Mouse (Mus musculus) stomach, postnatal 0 days (tissue): Measurements from ENCODE around the gene Trim2. TPM values are rescaled to one million over a fixed set of nuclear protein-coding genes. Genes with fewer than 3 reads are reported as not detected.

Source experiments
- ATAC-seq: fragments of 200-750 bp; cut with Nextera tagmentation; 2 replicates; pipeline ENCODE4 v1.8.0; 2017; ENCODE audit not compliant: low FRiP score, low TSS enrichment
- DNase-seq: peaks from one replicate; pipeline ENCODE4 v3.0.0-alpha.2; 2016; ENCODE audit warnings: low spot score
- H3K27ac ChIP-seq: fragments of 300-500 bp; sonication (generic); replicated peaks from 2 replicates; pipeline ENCODE4 v1.5.1; 2014; ENCODE audit warnings: mild to moderate bottlenecking, control low read depth
- H3K27me3 ChIP-seq: fragments of 300-500 bp; sonication (generic); 2 replicates; pipeline ENCODE4 v1.6.1; 2014; ENCODE audit warnings: low read length; ENCODE audit not compliant: control insufficient read depth, insufficient read depth
- H3K36me3 ChIP-seq: fragments of 300-500 bp; sonication (generic); 2 replicates; pipeline ENCODE4 v1.6.1; 2014; ENCODE audit warnings: low read length, mixed read lengths; ENCODE audit not compliant: control insufficient read depth, insufficient read depth
- H3K4me1 ChIP-seq: fragments of 300-500 bp; sonication (generic); replicated peaks from 2 replicates; pipeline ENCODE4 v1.6.1; 2014; ENCODE audit warnings: antibody characterized with exemption; ENCODE audit not compliant: control insufficient read depth, insufficient read depth
- H3K4me2 ChIP-seq: fragments of 300-500 bp; sonication (generic); replicated peaks from 2 replicates; pipeline ENCODE4 v1.6.1; 2014; ENCODE audit warnings: low read depth, mild to moderate bottlenecking, control low read depth, moderate library complexity
- H3K4me3 ChIP-seq: fragments of 300-500 bp; sonication (generic); 2 replicates; pipeline ENCODE4 v1.5.1; 2014; ENCODE audit warnings: low read depth, low read length, control low read depth
- H3K9ac ChIP-seq: fragments of 300-500 bp; sonication (generic); 2 replicates; pipeline ENCODE4 v1.6.1; 2014; ENCODE audit warnings: mild to moderate bottlenecking, low read length, control low read depth, mixed read lengths
- H3K9me3 ChIP-seq: fragments of 300-500 bp; sonication (generic); 2 replicates; pipeline ENCODE4 v1.6.1; 2016; ENCODE audit warnings: low read length; ENCODE audit not compliant: control insufficient read depth
- CTCF ChIP-seq: IDR thresholded peaks from 2 replicates; pipeline ENCODE4 v1.5.1; 2016; ENCODE audit warnings: antibody characterized with exemption, low read depth, mild to moderate bottlenecking, moderate library complexity
- EP300 ChIP-seq: optimal IDR thresholded peaks from 2 replicates; pipeline ENCODE3; 2016; ENCODE audit warnings: antibody characterized with exemption
- WGBS: fragments of 180-500 bp; shearing (Covaris S2); extraction: QIAGEN DNeasy Blood & Tissue Kit; methylation state at CpG from one replicate; pipeline ENCODE4 v1.1.7; 2014; 5-methylcytosine and 5-hydroxymethylcytosine counted together
- polyA plus RNA-seq: library from polyadenylated mRNA; unstranded; fragments of >200 nt; fragmentation: Nextera tagmentation; extraction: Ambion mirVana; gene quantifications from 2 replicates; pipeline ENCODE4 v1.2.1, GENCODE M21; 2015

Trim2 gene
- polyA plus RNA-seq, 1 experiment from 2014 or later: 30.7 TPM

DNA sequence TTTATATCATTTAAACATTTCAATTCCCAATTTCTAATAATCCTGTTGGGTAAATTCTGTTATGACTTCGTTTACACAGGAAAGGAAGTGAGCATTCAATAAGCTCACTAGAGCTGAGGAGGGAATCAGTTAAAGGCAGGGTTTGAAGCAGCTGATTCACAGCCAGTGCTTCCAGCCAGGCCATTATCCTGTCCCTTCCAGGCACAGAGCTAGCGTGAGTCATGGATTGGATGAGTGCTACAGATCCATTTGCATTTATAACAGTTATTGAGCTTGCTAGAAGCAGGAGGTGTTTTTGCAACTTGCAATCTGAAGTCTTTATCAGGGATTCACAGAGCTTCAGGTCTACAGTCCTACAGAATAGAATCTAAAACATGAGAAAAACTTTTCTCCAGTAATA, 99.3 kb downstream of the Trim2 start:
- Histone ChIP-seq H3K4me2 (no peak overlapping the region), H3K9me3 (no peaks in the 10 kb centered on the region), H3K9ac (no peak overlapping the region), H3K4me3 (no peak overlapping the region), H3K27me3 (no peaks in the 10 kb centered on the region), H3K27ac (no peak overlapping the region), H3K36me3 (peaks cover 2% of the 10 kb centered on the region; the same call in 1 of the 2 replicates), H3K4me1 (no peaks in the 10 kb centered on the region)
- no peak for TF ChIP-seq EP300
- no peak for TF ChIP-seq CTCF
- WGBS: 38% methylated on average over 2 of the region's 2 CpGs
- ATAC-seq (no peak), DNase-seq (no peak)

DNA sequence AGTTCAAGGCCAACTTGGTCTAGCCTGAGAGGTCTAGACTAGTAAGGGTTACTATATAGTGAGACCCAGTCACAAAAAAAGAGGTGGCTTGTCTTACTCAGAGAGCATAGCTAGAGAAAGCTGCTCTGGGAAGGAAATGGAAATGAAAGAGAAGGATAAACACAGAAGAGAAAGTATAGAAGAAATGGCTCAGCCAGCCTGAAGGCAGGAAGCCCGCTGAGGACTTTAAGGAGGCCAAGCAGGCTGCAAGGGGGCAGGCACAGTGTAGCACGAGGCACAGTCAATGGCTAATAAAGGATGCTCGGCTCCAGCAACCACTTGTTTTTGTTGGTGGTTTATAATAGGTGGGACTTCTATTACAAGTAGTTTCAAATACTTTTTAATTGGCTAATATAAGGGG, 100.6 kb downstream of the Trim2 start:
- 85% methylated on average over 3 of the region's 3 CpGs for WGBS
- TF ChIP-seq EP300: no peak
- no peak for TF ChIP-seq CTCF
- no peak for ATAC-seq

DNA sequence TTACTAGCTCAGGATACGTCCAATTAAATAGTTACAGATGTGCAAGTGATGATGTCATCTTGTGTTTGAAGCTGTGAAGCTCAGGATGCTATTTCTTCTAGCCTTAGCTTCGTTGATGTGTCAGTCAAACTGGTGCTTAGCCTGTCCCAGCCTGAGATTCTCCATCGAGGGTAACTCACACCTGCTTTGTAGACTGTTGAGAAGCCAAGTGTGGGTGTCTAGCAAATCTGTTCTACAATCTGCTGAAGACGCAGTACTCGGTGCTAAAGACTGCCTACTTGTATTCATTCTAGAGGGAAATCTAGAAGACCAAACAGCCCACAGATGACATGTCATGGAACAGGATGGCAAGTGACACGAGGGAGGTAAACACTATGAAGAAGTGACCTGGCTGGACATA, 101.0 kb downstream of the Trim2 start:
- Histone ChIP-seq H3K36me3 (peaks cover 2% of the 10 kb centered on the region; the same call in 1 of the 2 replicates), H3K27me3 (no peaks in the 10 kb centered on the region), H3K4me2 (no peak overlapping the region), H3K9ac (no peak overlapping the region), H3K4me1 (no peaks in the 10 kb centered on the region), H3K27ac (no peak overlapping the region), H3K9me3 (no peaks in the 10 kb centered on the region), H3K4me3 (no peak overlapping the region)
- TF ChIP-seq CTCF (no peak), EP300 (no peak)
- 80% methylated on average over 6 of the region's 6 CpGs for WGBS
- no peak for DNase-seq
- no peak for ATAC-seq

More for the DNA sequence above, 100.6 kb downstream of the Trim2 start:
- Histone ChIP-seq H3K4me1 (no peaks in the 10 kb centered on the region), H3K9ac (no peak overlapping the region), H3K36me3 (peaks cover 2% of the 10 kb centered on the region; the same call in 1 of the 2 replicates), H3K4me3 (no peak overlapping the region), H3K27ac (no peak overlapping the region), H3K9me3 (no peaks in the 10 kb centered on the region), H3K27me3 (no peaks in the 10 kb centered on the region), H3K4me2 (no peak overlapping the region)
- no peak for DNase-seq

DNA sequence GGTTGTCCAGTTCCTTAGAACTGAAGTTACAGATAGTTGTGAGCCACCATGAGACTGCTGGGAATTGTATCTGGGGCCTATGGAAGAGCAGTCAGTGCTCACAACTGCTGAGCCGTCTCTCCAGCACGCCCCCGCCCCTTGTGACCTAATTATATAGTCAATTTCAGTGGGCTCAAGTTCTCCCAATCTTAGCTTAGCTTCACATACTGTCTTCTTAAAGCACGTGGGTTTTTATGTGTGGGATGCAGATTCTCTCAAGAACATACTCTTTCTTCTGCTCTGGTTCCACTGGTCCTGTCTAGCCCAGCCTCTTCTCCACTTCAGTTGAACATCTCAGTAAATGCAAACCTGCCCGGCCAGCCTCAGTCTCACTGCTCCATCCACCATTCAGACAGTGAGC, 102.0 kb downstream of the Trim2 start:
- DNase-seq (no peak), ATAC-seq (no peak)
- Histone ChIP-seq H3K27ac (no peak overlapping the region), H3K4me1 (no peaks in the 10 kb centered on the region), H3K4me3 (no peak overlapping the region), H3K36me3 (peaks cover 2% of the 10 kb centered on the region; the same call in 1 of the 2 replicates), H3K9ac (no peak overlapping the region), H3K27me3 (no peaks in the 10 kb centered on the region), H3K4me2 (no peak overlapping the region), H3K9me3 (no peaks in the 10 kb centered on the region)
- TF ChIP-seq CTCF: no peak
- no peak for TF ChIP-seq EP300
- WGBS: 74% methylated on average over 5 of the region's 5 CpGs

DNA sequence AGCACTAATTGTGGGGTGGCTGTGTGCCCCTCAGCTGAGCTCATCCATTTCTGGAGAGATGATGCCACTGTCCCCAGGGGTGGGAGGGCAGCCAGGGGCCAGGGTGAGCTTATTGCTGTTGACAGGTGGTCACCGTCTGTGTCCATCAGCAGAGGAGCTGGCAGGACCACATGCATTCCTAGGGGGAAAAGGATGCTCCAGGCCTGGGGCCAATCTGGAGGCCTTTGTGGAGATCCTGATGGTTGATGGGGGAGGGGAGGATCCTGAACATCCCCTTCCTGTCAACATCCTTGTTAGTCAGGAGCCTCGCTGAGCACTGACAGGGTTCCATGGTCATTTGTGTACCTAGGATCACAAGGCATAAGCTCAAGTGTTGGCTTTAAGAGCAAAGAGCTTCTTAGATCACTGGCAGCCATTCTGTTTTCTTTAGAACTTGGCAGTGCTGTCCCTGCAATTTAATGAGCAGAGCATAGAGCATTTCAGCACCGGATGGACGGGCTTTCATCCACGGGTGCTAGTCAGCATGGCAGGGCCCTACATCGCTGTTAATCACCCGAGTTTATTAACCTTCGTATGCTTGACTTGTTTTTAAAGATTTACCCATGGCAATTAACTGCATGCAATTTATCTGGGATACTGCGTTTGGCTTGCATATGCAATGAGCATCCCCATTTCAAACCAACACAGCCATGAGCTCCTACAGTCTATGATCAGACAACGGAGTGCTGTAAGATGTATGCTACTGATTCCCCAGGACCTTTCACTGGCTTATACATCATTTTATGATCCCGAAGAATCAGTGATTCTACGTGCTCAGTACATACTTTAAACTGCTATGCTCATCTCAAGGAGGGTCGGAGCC, 105.9 kb downstream of the Trim2 start:
- peaks cover 2% of the 10 kb centered on the region; the same call in 1 of the 2 replicates for H3K36me3 ChIP-seq
- TF ChIP-seq EP300 (no peak), CTCF (no peak)
- DNase-seq (no peak), ATAC-seq (no peak)
- H3K4me1 ChIP-seq: no peaks in the 10 kb centered on the region
- 80% methylated on average over 13 of the region's 13 CpGs for WGBS
- H3K9me3 ChIP-seq: no peaks in the 10 kb centered on the region
- no peak overlapping the region for H3K4me3 ChIP-seq
- H3K9ac ChIP-seq: no peak overlapping the region
- H3K4me2 ChIP-seq: no peak overlapping the region
- H3K27ac ChIP-seq: no peak overlapping the region
- H3K27me3 ChIP-seq: no peaks in the 10 kb centered on the region

DNA sequence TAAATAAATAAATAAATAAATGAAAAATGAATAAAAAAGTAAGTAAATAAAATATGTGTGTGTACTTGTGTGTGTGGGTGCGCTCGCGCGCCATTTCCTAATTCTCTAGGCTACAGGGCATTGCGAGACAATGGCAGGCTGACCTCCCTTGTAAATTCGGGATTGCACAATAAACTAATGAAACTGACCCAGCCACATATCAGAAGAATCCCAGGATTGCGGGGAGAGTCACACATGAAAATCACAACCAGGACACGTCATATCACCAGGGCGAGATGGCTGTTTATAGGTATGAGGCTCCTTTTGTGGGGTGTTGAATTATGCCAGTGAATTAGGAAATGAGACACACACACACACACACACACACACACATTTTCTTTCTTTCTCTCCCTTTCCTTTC, 107.2 kb downstream of the Trim2 start:
- WGBS: 90% methylated on average over 9 of the region's 9 CpGs

More for the DNA sequence above, 107.2 kb downstream of the Trim2 start:
- no peak overlapping the region for H3K4me3 ChIP-seq
- no peak for DNase-seq
- no peak overlapping the region for H3K9ac ChIP-seq
- H3K36me3 ChIP-seq: no peaks in the 10 kb centered on the region
- H3K4me1 ChIP-seq: no peaks in the 10 kb centered on the region
- no peaks in the 10 kb centered on the region for H3K9me3 ChIP-seq
- no peak overlapping the region for H3K27ac ChIP-seq
- TF ChIP-seq CTCF: no peak
- TF ChIP-seq EP300: no peak
- no peak for ATAC-seq
- H3K27me3 ChIP-seq: no peaks in the 10 kb centered on the region
- H3K4me2 ChIP-seq: no peak overlapping the region
